In the genomic region with DNA sequence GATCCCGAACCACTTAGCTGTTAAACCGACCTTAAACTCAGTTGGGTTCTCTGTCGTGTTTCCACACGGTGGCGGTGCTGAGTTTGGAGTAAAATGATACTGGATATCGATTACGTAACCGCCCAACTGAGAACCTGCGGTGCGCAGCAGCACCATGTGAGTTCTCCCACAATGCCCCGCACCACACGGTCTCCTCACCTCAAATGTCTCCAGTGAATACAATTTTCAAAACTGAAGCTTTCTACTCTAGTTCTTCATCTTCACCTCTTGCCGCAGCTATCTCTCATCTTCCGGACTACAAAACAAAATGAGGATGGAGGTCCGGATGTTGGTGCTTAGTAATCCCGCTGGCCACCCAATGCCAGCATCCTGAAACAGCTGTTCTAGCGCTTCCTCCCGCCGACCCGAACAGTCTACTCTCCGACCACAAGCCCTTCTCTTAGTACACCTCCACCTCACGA, we compare ENCODE assay signal across 8 mouse cellular contexts. TPM values are rescaled to one million over a fixed set of nuclear protein-coding genes. Genes with fewer than 3 reads are reported as not detected.
DNase-seq lines count a peak whose midpoint lies in the region; ATAC-seq and TF ChIP-seq lines count a peak whose summit lies in the region.

No protein-coding gene starts in this region.

- peak overlapping the region; percentile 67 for H3K9ac ChIP-seq in ES-Bruce4 (ENCODE audit: low read depth, poor library complexity, severe bottlenecking)
- H3K9ac ChIP-seq in forebrain, embryonic 13.5 days: peak overlapping the region; percentile 72
- peak overlapping the region; percentile 44; the same call in 1 of the 2 replicates for H3K9ac ChIP-seq in liver, embryonic 15.5 days
- peak overlapping the region; percentile 45 for H3K9ac ChIP-seq in neural tube, embryonic 12.5 days
- H3K9ac ChIP-seq in stomach, postnatal 0 days (ENCODE audit: low read length): no peak overlapping the region; the same call in 1 of the 2 replicates

- 1% methylated on average over 22 of the region's 22 CpGs for WGBS in forebrain, embryonic 13.5 days
- WGBS in liver, embryonic 15.5 days (ENCODE audit: insufficient replicate concordance): 1% methylated on average over 22 of the region's 22 CpGs
- WGBS in neural tube, embryonic 12.5 days: 2% methylated on average over 22 of the region's 22 CpGs
- WGBS in stomach, postnatal 0 days: 2% methylated on average over 22 of the region's 22 CpGs

- peak; percentile 56; the same call in 1 of the 2 replicates for ATAC-seq in cerebellum, adult (ENCODE audit: insufficient number of reproducible peaks, low FRiP score, low TSS enrichment)
- peak; percentile 82 for ATAC-seq in forebrain, embryonic 13.5 days
- no peak for ATAC-seq in liver, embryonic 15.5 days (ENCODE audit: insufficient read depth)
- peak; percentile 48 for ATAC-seq in neural tube, embryonic 12.5 days (ENCODE audit: low FRiP score, low read depth)
- peak; percentile 50; the same call in 1 of the 2 replicates for ATAC-seq in stomach, postnatal 0 days (ENCODE audit: low FRiP score, low TSS enrichment)

- intact Hi-C loops in heart, postnatal 10 days (cut with DNase I): loop anchor here (1.0 to 5.0 kb wide), 2 partner anchors 183 to 219 kb away; no protein-coding TSS in a partner anchor

- H3K4me1 ChIP-seq in ES-Bruce4 (ENCODE audit: control insufficient read depth, insufficient read depth, low read length): no peaks in the 10 kb centered on the region
- H3K4me1 ChIP-seq in forebrain, embryonic 13.5 days: peaks cover 4% of the 10 kb centered on the region; the same call in 1 of the 2 replicates
- peaks cover 10% of the 10 kb centered on the region for H3K4me1 ChIP-seq in liver, embryonic 15.5 days (replicated peaks)
- 0 out of 2 replicates have a peak, but pooled peaks cover 3% of the 10 kb centered on the region for H3K4me1 ChIP-seq in neural tube, embryonic 12.5 days
- no peaks in the 10 kb centered on the region for H3K4me1 ChIP-seq in stomach, postnatal 0 days (replicated peaks; ENCODE audit: control insufficient read depth, insufficient read depth)

- peak overlapping the region; percentile 76 for H3K4me2 ChIP-seq in forebrain, embryonic 13.5 days
- peak overlapping the region; percentile 71 for H3K4me2 ChIP-seq in liver, embryonic 15.5 days
- H3K4me2 ChIP-seq in neural tube, embryonic 12.5 days (replicated peaks): peak overlapping the region; percentile 68
- H3K4me2 ChIP-seq in stomach, postnatal 0 days (replicated peaks; ENCODE audit: low read depth): peak overlapping the region; percentile 64

- TF ChIP-seq CTCF in ES-Bruce4 (IDR thresholded peaks at IDR 0.05; ENCODE audit: low read depth, low read length): peak; percentile 51
- TF ChIP-seq CTCF in stomach, postnatal 0 days (IDR thresholded peaks at IDR 0.05; ENCODE audit: low read depth): peak; percentile 88

- no peak for TF ChIP-seq EP300 in ES-Bruce4 (IDR thresholded peaks at IDR 0.05; ENCODE audit: insufficient read depth, low read depth, low read length)
- no peak for TF ChIP-seq EP300 in stomach, postnatal 0 days (optimal IDR thresholded peaks at IDR 0.05)

- no peak overlapping the region for H3K27ac ChIP-seq in ES-Bruce4 (ENCODE audit: insufficient read depth, low read length)
- no peak overlapping the region for H3K27ac ChIP-seq in forebrain, embryonic 13.5 days
- H3K27ac ChIP-seq in liver, embryonic 15.5 days (replicated peaks): no peak overlapping the region
- H3K27ac ChIP-seq in neural tube, embryonic 12.5 days: no peak overlapping the region
- H3K27ac ChIP-seq in stomach, postnatal 0 days (replicated peaks): no peak overlapping the region

- TF ChIP-seq POLR2A in ES-Bruce4 (IDR thresholded peaks at IDR 0.05; ENCODE audit: insufficient read depth, low read length): no peak

- H3K4me3 ChIP-seq in ES-Bruce4 (ENCODE audit: low read depth, low read length): peak overlapping the region; percentile 67
- peak overlapping the region; percentile 48 for H3K4me3 ChIP-seq in forebrain, embryonic 13.5 days
- peak overlapping the region; percentile 51 for H3K4me3 ChIP-seq in liver, embryonic 15.5 days (replicated peaks)
- peak overlapping the region; percentile 34 for H3K4me3 ChIP-seq in neural tube, embryonic 12.5 days
- H3K4me3 ChIP-seq in stomach, postnatal 0 days (ENCODE audit: low read depth, low read length): peak overlapping the region; percentile 25

- peak; percentile 82 to 90 for DNase-seq in heart, postnatal 10 days
- peak; percentile 91 for DNase-seq in kidney, postnatal 4 days
- DNase-seq in stomach, postnatal 0 days (ENCODE audit: low spot score): peak; percentile 87

- no peaks in the 10 kb centered on the region for H3K9me3 ChIP-seq in ES-Bruce4 (replicated peaks; ENCODE audit: control insufficient read depth, insufficient read depth, low read length, poor library complexity, severe bottlenecking)
- H3K9me3 ChIP-seq in forebrain, embryonic 13.5 days (replicated peaks): no peaks in the 10 kb centered on the region
- no peaks in the 10 kb centered on the region for H3K9me3 ChIP-seq in liver, embryonic 15.5 days (replicated peaks)
- H3K9me3 ChIP-seq in neural tube, embryonic 12.5 days: no peaks in the 10 kb centered on the region
- no peaks in the 10 kb centered on the region for H3K9me3 ChIP-seq in stomach, postnatal 0 days (ENCODE audit: control insufficient read depth, low read length)

- H3K36me3 ChIP-seq in ES-Bruce4 (ENCODE audit: control insufficient read depth, insufficient read depth, low read length, poor library complexity, severe bottlenecking): no peaks in the 10 kb centered on the region
- H3K36me3 ChIP-seq in forebrain, embryonic 13.5 days (ENCODE audit: poor library complexity, severe bottlenecking): no peaks in the 10 kb centered on the region
- no peaks in the 10 kb centered on the region for H3K36me3 ChIP-seq in liver, embryonic 15.5 days (replicated peaks)
- H3K36me3 ChIP-seq in neural tube, embryonic 12.5 days: no peaks in the 10 kb centered on the region
- H3K36me3 ChIP-seq in stomach, postnatal 0 days (ENCODE audit: control insufficient read depth, insufficient read depth, low read length): no peaks in the 10 kb centered on the region

- H3K27me3 ChIP-seq in ES-Bruce4 (ENCODE audit: control insufficient read depth, insufficient read depth, low read length, poor library complexity, severe bottlenecking): no peaks in the 10 kb centered on the region
- peaks cover 4% of the 10 kb centered on the region; the same call in 1 of the 2 replicates for H3K27me3 ChIP-seq in forebrain, embryonic 13.5 days
- H3K27me3 ChIP-seq in liver, embryonic 15.5 days: no peaks in the 10 kb centered on the region
- no peaks in the 10 kb centered on the region for H3K27me3 ChIP-seq in neural tube, embryonic 12.5 days (replicated peaks)
- H3K27me3 ChIP-seq in stomach, postnatal 0 days (ENCODE audit: control insufficient read depth, insufficient read depth, low read length): no peaks in the 10 kb centered on the region

RNA-seq across cellular contexts. Expression of a gene that starts 4.5 kb away (rescaled TPM):
- polyA plus RNA-seq in ES-Bruce4 (2011; ENCODE audit: insufficient read depth, insufficient read length, low read depth, missing spikeins): 67.6 and 73.2 TPM in 2 replicates
- 124 and 146 TPM in 2 replicates for polyA plus RNA-seq in forebrain, embryonic 13.5 days (2015; fragmentation: Nextera tagmentation; extraction: Ambion mirVana)
- total RNA-seq in heart, postnatal 10 days (2021): 10 to 100 TPM; 12.2 to 16.2 TPM
- polyA plus RNA-seq in liver, embryonic 15.5 days (2015; fragmentation: Nextera tagmentation; extraction: Ambion mirVana): 50.1 and 55.2 TPM in 2 replicates
- polyA plus RNA-seq in neural tube, embryonic 12.5 days (2016; fragmentation: Nextera tagmentation; extraction: Ambion mirVana): 111 and 131 TPM in 2 replicates
- polyA plus RNA-seq in stomach, postnatal 0 days (2015; fragmentation: Nextera tagmentation; extraction: Ambion mirVana): 67.4 and 74.5 TPM in 2 replicates

RNA-seq across cellular contexts. Expression of a gene that starts 46.4 kb away (rescaled TPM):
- 2.2 TPM in 2 replicates for polyA plus RNA-seq in ES-Bruce4 (2011; ENCODE audit: insufficient read depth, insufficient read length, low read depth, missing spikeins)
- polyA plus RNA-seq in forebrain, embryonic 13.5 days (2015; fragmentation: Nextera tagmentation; extraction: Ambion mirVana): 2.1 and 2.7 TPM in 2 replicates
- total RNA-seq in heart, postnatal 10 days (2021): 10 to 100 TPM; 24.6 to 36.4 TPM
- polyA plus RNA-seq in liver, embryonic 15.5 days (2015; fragmentation: Nextera tagmentation; extraction: Ambion mirVana): 0.07 and 0.09 TPM in 2 replicates
- polyA plus RNA-seq in neural tube, embryonic 12.5 days (2016; fragmentation: Nextera tagmentation; extraction: Ambion mirVana): 2.1 and 3.2 TPM in 2 replicates
- polyA plus RNA-seq in stomach, postnatal 0 days (2015; fragmentation: Nextera tagmentation; extraction: Ambion mirVana): 0.76 and 0.81 TPM in 2 replicates

RNA-seq across cellular contexts. Expression of a gene that starts 53.6 kb away (rescaled TPM):
- 0.24 and 0.60 TPM in 2 replicates for polyA plus RNA-seq in ES-Bruce4 (2011; ENCODE audit: insufficient read depth, insufficient read length, low read depth, missing spikeins)
- 0.41 and 0.68 TPM in 2 replicates for polyA plus RNA-seq in forebrain, embryonic 13.5 days (2015; fragmentation: Nextera tagmentation; extraction: Ambion mirVana)
- not detected for total RNA-seq in heart, postnatal 10 days (2021)
- 0.08 TPM in 2 replicates for polyA plus RNA-seq in liver, embryonic 15.5 days (2015; fragmentation: Nextera tagmentation; extraction: Ambion mirVana)
- polyA plus RNA-seq in neural tube, embryonic 12.5 days (2016; fragmentation: Nextera tagmentation; extraction: Ambion mirVana): 0.28 and 0.42 TPM in 2 replicates
- 0.16 and 0.45 TPM in 2 replicates for polyA plus RNA-seq in stomach, postnatal 0 days (2015; fragmentation: Nextera tagmentation; extraction: Ambion mirVana)

RNA-seq across cellular contexts. Expression of a gene that starts 54.2 kb away (rescaled TPM):
- polyA plus RNA-seq in ES-Bruce4 (2011; ENCODE audit: insufficient read depth, insufficient read length, low read depth, missing spikeins): 0.37 TPM in 1 of 2 replicates, not detected in the other
- 0.30 TPM in 1 of 2 replicates, not detected in the other for polyA plus RNA-seq in forebrain, embryonic 13.5 days (2015; fragmentation: Nextera tagmentation; extraction: Ambion mirVana)
- total RNA-seq in heart, postnatal 10 days (2021): under 1 TPM in 1 of 2 experiments, not detected in 1; 0.10 TPM
- 15.6 and 18.4 TPM in 2 replicates for polyA plus RNA-seq in liver, embryonic 15.5 days (2015; fragmentation: Nextera tagmentation; extraction: Ambion mirVana)
- polyA plus RNA-seq in neural tube, embryonic 12.5 days (2016; fragmentation: Nextera tagmentation; extraction: Ambion mirVana): 0.10 TPM in 1 of 2 replicates, not detected in the other
- 0.28 and 0.45 TPM in 2 replicates for polyA plus RNA-seq in stomach, postnatal 0 days (2015; fragmentation: Nextera tagmentation; extraction: Ambion mirVana)
